Mouse (Mus musculus): ENCODE measurements around the gene Aifm2.

Aifm2 gene

DNA sequence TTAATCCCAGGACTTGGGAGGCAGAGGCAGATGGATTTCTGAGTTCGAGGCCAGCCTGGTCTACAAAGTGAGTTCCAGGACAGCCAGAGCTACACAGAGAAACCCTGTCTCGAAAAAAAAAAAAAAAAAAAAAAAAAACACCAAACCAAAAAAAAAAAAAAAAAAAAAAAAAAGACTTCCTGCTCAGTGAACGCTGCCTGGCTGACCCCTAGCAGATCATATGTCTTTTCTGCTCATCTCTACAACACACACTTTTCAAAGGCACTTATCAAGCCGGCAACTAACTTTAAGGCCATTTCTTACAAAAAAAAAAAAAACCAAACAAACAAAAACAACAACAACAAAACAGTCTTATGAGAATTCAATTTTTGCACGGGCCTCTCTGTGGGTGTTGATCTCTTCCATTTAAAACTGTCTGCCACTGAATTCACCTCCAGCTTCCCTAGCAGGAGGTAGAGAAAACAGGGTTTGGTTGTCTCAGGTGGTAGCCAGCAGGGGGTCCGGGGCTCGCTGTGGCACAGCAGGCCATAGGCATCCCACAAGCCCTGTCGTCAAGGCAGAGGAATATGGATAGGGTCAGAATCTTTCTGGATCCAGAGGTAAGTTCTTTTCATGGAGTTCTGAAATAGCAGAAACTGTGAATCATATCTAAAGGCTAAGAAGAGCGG is 66.5 kb downstream of the Aifm2 start:
- no peak for DNase-seq

DNA sequence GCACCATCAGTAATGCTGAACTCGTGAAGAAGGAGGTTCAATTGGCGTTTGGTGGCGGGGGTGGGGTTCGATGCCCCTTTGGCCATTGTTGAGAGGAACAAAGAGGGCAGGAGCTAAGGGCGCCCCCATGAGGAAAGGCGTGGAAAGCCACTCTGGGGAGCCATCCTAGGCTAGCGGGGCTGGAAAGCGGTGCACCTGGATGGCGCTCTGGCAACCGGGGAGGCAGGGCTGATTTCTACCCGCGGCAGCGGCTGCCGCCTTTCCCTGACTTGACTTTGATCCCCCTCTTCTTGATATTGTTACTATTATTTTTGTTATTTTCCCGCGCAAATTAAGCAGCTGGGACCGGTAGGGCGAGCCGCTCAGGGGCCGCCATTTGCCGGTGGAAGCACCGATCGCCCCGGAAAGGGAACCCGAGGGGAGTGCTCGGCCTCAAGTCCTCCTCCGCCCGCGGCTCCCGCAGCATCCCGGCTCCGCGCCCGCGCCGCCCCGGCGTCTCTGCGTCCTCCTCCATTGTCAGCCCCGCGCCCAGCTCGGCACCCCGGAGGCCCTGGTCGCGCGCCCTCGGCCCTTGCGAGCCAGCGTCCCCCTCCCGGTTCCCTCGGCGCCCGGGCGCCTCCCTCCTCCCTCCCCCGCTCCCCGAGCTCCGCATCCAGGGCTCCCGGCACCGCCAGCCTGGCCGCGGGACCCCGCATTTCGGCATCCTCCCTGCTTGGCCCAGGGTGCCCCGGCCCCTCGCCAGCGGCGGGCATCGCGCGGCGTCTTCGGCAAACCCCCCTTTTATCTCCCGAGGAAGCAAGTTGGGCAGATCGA is 67.9 kb downstream of the Aifm2 start:
- DNase-seq: peak; percentile 66

- DNase-seq: peak; percentile 75
Measured at GRCm38 (mm10) chr10:61783621-61784251, 68.7 kb downstream of the Aifm2 start, which contains the start of gene H2afy2. H2afy2 (minus strand) TSS chr10:61784147.

GRCm38 (mm10) chr10:61784414-61784813 is 69.4 kb downstream of the Aifm2 start:
- DNase-seq: no peak

DNA sequence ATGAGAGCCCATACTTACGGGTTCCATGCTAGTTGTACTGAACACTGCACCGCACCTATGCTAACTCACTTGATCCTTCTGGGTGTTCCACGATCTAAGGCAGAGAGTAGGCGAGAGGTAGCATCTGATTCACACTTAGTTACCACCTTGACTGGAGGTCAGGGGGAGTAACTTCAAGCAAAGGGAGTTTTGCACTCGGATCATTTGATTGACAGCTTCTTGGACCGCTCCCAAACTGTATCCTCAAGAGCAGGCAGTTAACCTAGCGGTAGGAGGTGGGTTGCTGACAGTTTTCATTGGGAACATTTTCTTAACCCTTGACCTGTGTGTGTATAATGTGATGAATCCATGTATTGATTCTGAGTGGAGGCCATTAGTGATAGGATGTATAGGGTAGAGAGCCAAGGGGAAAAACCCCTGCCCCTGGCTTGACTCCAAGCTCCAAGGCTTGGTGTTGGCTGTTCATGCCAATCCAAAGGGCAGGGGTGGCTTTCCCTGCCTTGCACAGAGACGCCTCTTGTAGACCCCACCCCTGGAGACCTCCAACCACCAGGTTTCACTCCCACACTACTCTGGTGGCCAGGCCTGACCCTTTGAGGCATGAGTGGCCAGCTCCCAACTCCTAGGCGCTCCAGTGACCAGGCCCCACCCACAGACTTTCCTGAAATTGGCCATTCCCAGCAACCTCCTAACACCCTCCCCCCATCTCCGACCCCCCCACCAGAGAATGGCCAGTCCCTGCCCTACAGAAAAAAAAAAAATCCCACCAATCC is 72.7 kb downstream of the Aifm2 start:
- no peak for DNase-seq

GRCm38 (mm10) chr10:61788499-61788898 is 73.4 kb downstream of the Aifm2 start:
- no peak for DNase-seq

All from cerebellum, adult 11 months (tissue).